26 mouse cellular contexts compared by ENCODE assay signal in genomic region chr7:100296699-100297098, GRCm38 (mm10). TPM values are rescaled to one million over a fixed set of nuclear protein-coding genes. Genes with fewer than 3 reads are reported as not detected.
"Had no signal": no experiment of that assay in that cellular context is flagged by ENCODE, and none has a peak within 500 bp of the region (broad histone marks: within the 10 kb centered on the region; RNA-seq: fewer than 3 reads in every experiment).

No protein-coding gene starts in this region.

- DNase-seq: forebrain, postnatal 0 days; gastrocnemius, postnatal 14 days; gastrocnemius, postnatal 36 days; heart, adult 2 months; heart, postnatal 14 days; heart, postnatal 36 days; kidney, adult 11 months; kidney, adult 2 months; kidney, adult 9 months; kidney, postnatal 14 days; kidney, postnatal 36 days; layer of hippocampus, adult 9-11 months; layer of hippocampus, postnatal 36 days; left cerebral cortex, postnatal 4 days had no signal

- H3K27ac ChIP-seq: heart, adult 2 months; heart, embryonic 13.5 days; heart, embryonic 15.5 days; hindbrain, embryonic 13.5 days; hindbrain, embryonic 15.5 days; hindbrain, postnatal 0 days; intestine, embryonic 15.5 days; kidney, embryonic 15.5 days; kidney, postnatal 0 days; liver, embryonic 12.5 days had no signal

- H3K4me3 ChIP-seq: heart, adult 2 months; heart, embryonic 13.5 days; heart, embryonic 15.5 days; hindbrain, embryonic 13.5 days; hindbrain, embryonic 15.5 days; intestine, embryonic 15.5 days; kidney, embryonic 15.5 days; liver, embryonic 12.5 days had no signal

- ATAC-seq: hindbrain, postnatal 0 days; intestine, embryonic 15.5 days; liver, embryonic 12.5 days had no signal

- H3K9ac ChIP-seq: forebrain, postnatal 0 days; heart, embryonic 13.5 days; heart, embryonic 15.5 days; hindbrain, embryonic 13.5 days; hindbrain, embryonic 15.5 days; intestine, embryonic 15.5 days; kidney, embryonic 15.5 days; liver, embryonic 12.5 days had no signal

- H3K27me3 ChIP-seq: heart, embryonic 13.5 days; heart, embryonic 15.5 days; hindbrain, embryonic 13.5 days; hindbrain, embryonic 15.5 days; intestine, embryonic 15.5 days; kidney, embryonic 15.5 days had no signal

- H3K9me3 ChIP-seq: heart, embryonic 13.5 days; heart, embryonic 15.5 days; hindbrain, embryonic 13.5 days; hindbrain, embryonic 15.5 days; intestine, embryonic 15.5 days; kidney, embryonic 15.5 days; liver, embryonic 12.5 days had no signal

- H3K36me3 ChIP-seq: hindbrain, embryonic 13.5 days; hindbrain, embryonic 15.5 days; intestine, embryonic 15.5 days; kidney, embryonic 15.5 days; liver, embryonic 12.5 days had no signal

- H3K4me2 ChIP-seq: heart, embryonic 11.5 days; heart, embryonic 13.5 days; heart, embryonic 15.5 days; hindbrain, embryonic 13.5 days; hindbrain, embryonic 15.5 days; intestine, embryonic 15.5 days; kidney, embryonic 15.5 days; liver, embryonic 12.5 days had no signal

RNA-seq across cellular contexts. Expression of gene P4ha3, which starts 11.4 kb away (rescaled TPM):
- total RNA-seq: hematopoietic stem cell, adult 5-6 weeks; liver, adult 2 months had no signal
